Mouse (Mus musculus) spleen, postnatal 36 days (tissue): Measurements from ENCODE around the gene 4930578C19Rik.
"Not testable (repeated sequence)": the region's sequence is repeated elsewhere in the genome, so short reads cannot be mapped to it uniquely, and the experiment has no call there.

Experiments
- DNase-seq, 2 experiments: peaks; one replicate each; pipeline ENCODE4 v3.0.0; 2022; ENCODE audit warnings: low spot score in 2 of 2, mixed read lengths in 1 of 2

4930578C19Rik gene

GRCm38 (mm10) chrX:18461198-18461601 is at the start of gene 4930578C19Rik:
4930578C19Rik (minus strand) TSS chrX:18461397.
- no peak for DNase-seq

GRCm38 (mm10) chrX:18467690-18468089 is 6.5 kb upstream of the 4930578C19Rik start:
- no peak for DNase-seq

GRCm38 (mm10) chrX:18462879-18463278 is 1.7 kb upstream of the 4930578C19Rik start:
- no peak for DNase-seq

- DNase-seq: no peak
Measured at GRCm38 (mm10) chrX:18451559-18451958, 9.6 kb downstream of the 4930578C19Rik start.

- peak in 1 of 2 experiments; percentile 1 for DNase-seq
Measured at GRCm38 (mm10) chrX:18442066-18442465, 19.1 kb downstream of the 4930578C19Rik start.

GRCm38 (mm10) chrX:18425451-18425850 is 35.7 kb downstream of the 4930578C19Rik start:
- DNase-seq: no peak

GRCm38 (mm10) chrX:18423206-18423605 is 38.0 kb downstream of the 4930578C19Rik start:
- DNase-seq: no peak

- no peak for DNase-seq
Measured at GRCm38 (mm10) chrX:18420161-18420784, 40.9 kb downstream of the 4930578C19Rik start.

GRCm38 (mm10) chrX:18418977-18419376 is 42.2 kb downstream of the 4930578C19Rik start:
- no peak for DNase-seq

GRCm38 (mm10) chrX:18414560-18414959 is 46.6 kb downstream of the 4930578C19Rik start:
- no peak for DNase-seq

- no peak for DNase-seq
Measured at GRCm38 (mm10) chrX:18411071-18411840, 49.9 kb downstream of the 4930578C19Rik start.

- no peak for DNase-seq
Measured at GRCm38 (mm10) chrX:18409598-18409997, 51.6 kb downstream of the 4930578C19Rik start.

GRCm38 (mm10) chrX:18402296-18402695 is 58.9 kb downstream of the 4930578C19Rik start:
- DNase-seq: no peak

GRCm38 (mm10) chrX:18396700-18397099 is 64.5 kb downstream of the 4930578C19Rik start:
- DNase-seq: no peak

- not testable (repeated sequence) for DNase-seq
Measured at GRCm38 (mm10) chrX:18384181-18384580, 77.0 kb downstream of the 4930578C19Rik start.
